Mouse (Mus musculus) ES-Bruce4 (cell line): ENCODE results near the gene Gnao1.

Source experiments
- CTCF ChIP-seq: IDR thresholded peaks from one replicate; pipeline ENCODE4 v1.8.1; 2011; ENCODE audit warnings: low read depth, low read length
- EP300 ChIP-seq: IDR thresholded peaks from 2 replicates; pipeline ENCODE4 v1.6.1; 2011; ENCODE audit warnings: low read depth, low read length; ENCODE audit not compliant: insufficient read depth
- POLR2A ChIP-seq: IDR thresholded peaks from one replicate; pipeline ENCODE4 v1.8.1; 2011; ENCODE audit warnings: low read length; ENCODE audit not compliant: insufficient read depth

DNA sequence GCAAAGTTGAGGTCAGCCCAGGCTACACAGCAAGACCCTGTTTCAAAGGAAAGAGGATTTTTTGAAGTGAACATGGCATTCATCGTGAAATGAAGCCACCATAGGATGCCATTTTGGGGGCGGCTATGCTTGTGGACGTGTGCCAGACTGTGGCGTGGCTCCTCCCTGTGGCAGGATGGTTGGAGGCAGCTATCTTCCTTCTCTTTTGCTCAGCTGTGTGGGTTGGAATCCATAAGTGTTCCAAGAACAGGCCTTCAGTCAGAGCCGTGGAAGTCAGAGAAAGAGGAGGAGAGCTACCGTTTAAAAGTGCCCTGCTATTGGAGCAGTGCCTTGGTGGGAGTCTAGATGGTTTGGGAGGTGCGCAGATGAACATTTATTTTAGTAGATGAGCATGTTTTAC, 74.5 kb downstream of the Gnao1 start:
- no peak for TF ChIP-seq CTCF
- no peak for TF ChIP-seq EP300
- TF ChIP-seq POLR2A, result no peak
